ENCODE assay signal across 18 mouse cellular contexts in the genomic region with DNA sequence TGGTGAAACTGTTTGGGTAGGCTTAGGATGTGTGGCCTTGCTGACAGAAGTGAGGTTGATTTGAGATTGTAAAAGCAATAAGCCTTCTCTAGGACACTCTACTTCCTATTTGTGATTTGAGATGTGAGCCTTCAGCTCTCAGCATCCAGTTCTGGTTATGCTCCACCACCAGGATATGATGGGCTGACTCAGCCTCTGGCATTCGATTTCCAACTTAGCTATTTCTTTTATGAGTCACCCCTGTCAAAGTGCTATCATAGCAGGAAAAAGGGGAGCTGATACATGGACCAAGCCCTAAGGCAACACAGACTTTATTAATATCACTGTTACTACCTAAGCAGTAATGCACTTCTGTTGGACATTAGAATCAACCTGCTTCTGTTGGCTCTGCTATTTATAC.
"Had no signal": no experiment of that assay in that cellular context is flagged by ENCODE, and none has a peak within 500 bp of the region (broad histone marks: within the 10 kb centered on the region; RNA-seq: fewer than 3 reads in every experiment).

No protein-coding gene starts in this region.

- ATAC-seq: midbrain, embryonic 15.5 days had no signal

- H3K9ac ChIP-seq: liver, embryonic 13.5 days; midbrain, embryonic 12.5 days; midbrain, embryonic 15.5 days; neural tube, embryonic 13.5 days; stomach, embryonic 15.5 days had no signal

- DNase-seq: kidney, postnatal 25 days; layer of hippocampus, postnatal 36 days; liver, embryonic 13.5 days; lung, adult 2 months; lung, postnatal 14 days; retina, postnatal 1 day; right cerebral cortex, postnatal 25 days; spleen, adult 18-20 months; thymus, adult 18-20 months; thymus, postnatal 36 days had no signal

- H3K4me1 ChIP-seq: liver, embryonic 13.5 days; midbrain, embryonic 12.5 days; stomach, embryonic 15.5 days had no signal

- H3K27me3 ChIP-seq: liver, embryonic 13.5 days; midbrain, embryonic 12.5 days; midbrain, embryonic 15.5 days; neural tube, embryonic 13.5 days; stomach, embryonic 15.5 days had no signal

- H3K9me3 ChIP-seq: liver, embryonic 13.5 days; midbrain, embryonic 12.5 days; midbrain, embryonic 15.5 days; neural tube, embryonic 13.5 days; stomach, embryonic 15.5 days had no signal

- H3K4me3 ChIP-seq: left cerebral cortex, adult 2 months; liver, embryonic 13.5 days; midbrain, embryonic 12.5 days; midbrain, embryonic 15.5 days; myocyte; neural tube, embryonic 13.5 days; stomach, embryonic 15.5 days had no signal

- H3K4me2 ChIP-seq: liver, embryonic 13.5 days; midbrain, embryonic 12.5 days; midbrain, embryonic 15.5 days; neural tube, embryonic 13.5 days; stomach, embryonic 15.5 days had no signal

- H3K27ac ChIP-seq: kidney, postnatal 0 days; left cerebral cortex, adult 2 months; liver, embryonic 13.5 days; macrophage; midbrain, embryonic 12.5 days; midbrain, embryonic 15.5 days; neural tube, embryonic 13.5 days; stomach, embryonic 15.5 days had no signal

- H3K36me3 ChIP-seq: liver, embryonic 13.5 days; midbrain, embryonic 12.5 days; midbrain, embryonic 15.5 days; neural tube, embryonic 13.5 days; stomach, embryonic 15.5 days had no signal
